Mouse (Mus musculus) thymus, postnatal 14 days (tissue): ENCODE data around the gene Gm42878.

Source experiments
- DNase-seq: peaks from one replicate; pipeline ENCODE4 v3.0.0; 2021

Gm42878 gene

DNA sequence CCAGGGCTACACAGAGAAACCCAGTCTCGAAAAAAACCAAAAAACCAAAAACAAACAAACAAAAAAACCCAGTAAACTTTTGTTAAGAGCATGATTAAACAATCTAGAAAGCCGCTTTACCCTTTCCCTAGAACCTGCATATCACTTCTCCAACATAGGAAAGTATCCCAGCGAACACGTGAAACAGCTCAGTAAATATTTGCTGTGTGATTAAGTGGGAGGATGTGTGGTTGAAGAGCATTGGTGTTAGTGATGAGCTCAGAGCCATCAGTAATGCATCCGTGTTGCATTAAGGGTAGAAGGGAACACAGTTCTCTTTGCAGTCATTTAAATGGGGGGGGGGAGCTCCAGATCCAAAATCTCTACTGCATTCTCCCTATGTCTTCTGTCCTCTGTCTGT, 60.5 kb downstream of the Gm42878 start:
- DNase-seq, result no peak

DNA sequence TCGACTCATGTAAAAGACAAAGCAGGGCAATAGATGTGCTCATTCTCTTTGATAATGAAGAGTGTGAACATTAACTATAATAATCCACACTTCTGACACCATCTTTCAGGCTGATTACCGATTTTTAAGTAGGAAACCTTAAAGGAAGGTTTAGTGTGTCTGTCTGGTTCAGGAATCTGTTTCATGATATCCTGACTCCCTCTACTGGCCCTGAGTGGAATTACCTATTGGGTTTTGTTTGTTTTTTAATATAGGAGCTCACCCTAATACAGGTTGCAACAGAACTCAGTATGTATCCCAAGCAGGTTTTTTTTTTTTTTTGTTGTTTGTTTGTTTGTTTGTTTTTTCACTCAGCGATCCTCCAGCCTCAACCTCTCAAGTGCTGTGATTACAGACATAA, 67.6 kb downstream of the Gm42878 start:
- DNase-seq, result peak; percentile 55

DNA sequence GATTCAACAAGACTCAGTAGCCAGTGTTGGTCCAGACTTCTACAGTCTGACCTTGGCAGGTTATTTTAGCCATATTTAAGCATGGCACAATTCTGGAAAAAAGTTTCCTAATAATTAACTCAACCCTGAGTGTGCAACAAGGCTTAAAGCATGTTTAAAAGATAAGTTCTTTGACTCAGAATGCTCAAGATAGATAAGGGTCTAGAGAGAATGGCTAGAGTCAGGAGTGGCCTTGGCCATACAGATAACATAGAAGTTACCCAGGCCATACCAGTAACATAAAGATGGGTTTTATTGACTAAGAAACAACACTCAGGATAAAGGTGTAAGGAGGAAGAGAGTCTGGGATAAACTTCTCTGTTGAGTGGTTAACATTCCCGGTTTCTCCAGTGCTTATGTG, 69.2 kb downstream of the Gm42878 start:
- DNase-seq, result no peak

GRCm38 (mm10) chr5:121474610-121475009, 70.7 kb downstream of the Gm42878 start:
- no peak for DNase-seq

GRCm38 (mm10) chr5:121472411-121472810, 72.9 kb downstream of the Gm42878 start:
- DNase-seq, result no peak

DNA sequence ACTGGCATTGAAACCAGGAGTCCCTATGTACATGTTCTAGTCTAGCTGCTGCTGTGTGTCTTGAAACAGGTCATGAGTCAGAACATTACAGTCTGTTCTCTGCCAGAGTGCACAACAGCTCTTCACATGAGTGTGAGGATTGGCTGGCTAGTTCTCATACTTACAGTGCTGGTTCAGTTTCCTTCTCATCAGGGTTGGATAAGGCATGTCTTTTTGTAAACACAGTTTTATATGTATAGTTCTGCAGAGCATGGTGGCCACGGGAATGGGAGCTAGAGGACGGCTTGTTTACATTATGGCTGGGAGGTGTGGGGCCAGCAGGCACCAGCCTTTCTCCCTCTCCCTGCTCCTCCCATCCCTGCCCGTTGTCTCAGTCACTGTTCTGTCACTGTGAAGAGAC, 75.7 kb downstream of the Gm42878 start:
- DNase-seq, result no peak
